Mouse (Mus musculus) left cerebral cortex, adult 18-20 months (tissue): Measurements from ENCODE around the gene 2300002M23Rik. TPM values are rescaled to one million over a fixed set of nuclear protein-coding genes. Genes with fewer than 3 reads are reported as not detected.
A peak's percentile ranks its signal among the peaks of the same experiment; 100 is the strongest.

Experiments used
- DNase-seq, 2 experiments: peaks; one replicate each; pipeline ENCODE4 v3.0.0; 2021 to 2022; ENCODE audit warnings: low spot score in 2 of 2, mixed read lengths in 1 of 2
- total RNA-seq, 2 experiments: library from RNA; stranded (reverse); gene quantifications; 2 replicates each; pipeline ENCODE4 v1.2.3; 2021

Gene 2300002M23Rik
- total RNA-seq, 2 experiments from 2014 or later: not detected

DNA sequence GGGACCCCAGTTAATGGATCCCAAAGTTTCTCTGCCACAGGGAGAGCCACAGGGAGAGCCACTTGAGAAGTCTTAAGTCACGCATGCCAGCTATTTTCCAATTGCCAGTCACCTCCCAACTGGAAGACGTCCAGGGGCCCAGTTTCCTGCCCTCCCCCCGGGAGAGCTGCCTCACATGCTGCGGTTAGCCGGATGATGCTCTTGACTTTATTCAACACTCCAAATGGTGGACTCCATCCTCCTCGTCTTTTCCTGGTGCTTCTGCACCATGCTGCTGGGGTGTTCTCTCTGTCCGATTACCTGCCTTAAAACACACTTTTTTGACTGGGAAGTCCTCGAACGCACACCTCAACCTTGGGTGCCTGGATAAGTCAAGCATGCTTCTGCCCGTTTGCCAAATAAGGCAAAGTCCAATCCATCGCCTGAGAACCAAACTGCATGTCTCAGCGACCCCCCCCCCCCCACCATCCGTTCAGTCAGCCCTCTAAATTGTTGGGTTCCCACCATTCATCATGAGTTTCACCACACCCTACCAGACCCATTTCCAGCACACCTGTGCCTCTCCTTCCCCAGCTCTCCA, 11.0 kb upstream of the 2300002M23Rik start:
- DNase-seq: no peak

DNA sequence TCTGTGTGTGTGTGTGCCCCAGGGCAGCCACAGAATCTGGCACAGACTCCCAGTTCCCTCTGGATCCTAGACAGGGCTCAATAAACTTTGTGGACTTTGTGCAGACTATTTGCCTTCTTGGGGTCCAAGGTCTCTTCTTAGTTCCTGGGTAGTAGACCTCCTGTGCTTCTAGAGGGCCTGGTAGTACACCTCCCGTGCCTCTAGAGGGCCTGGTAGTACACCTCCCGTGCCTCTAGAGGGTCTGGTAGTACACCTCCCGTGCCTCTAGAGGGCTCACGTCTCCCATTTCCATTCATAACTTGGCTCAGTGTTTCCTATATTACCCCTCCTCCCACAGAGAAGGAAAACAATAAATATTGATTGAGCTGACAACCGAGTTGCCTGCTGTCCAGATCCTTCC, 10.4 kb upstream of the 2300002M23Rik start:
- DNase-seq: peak; percentile 35 to 50

DNA sequence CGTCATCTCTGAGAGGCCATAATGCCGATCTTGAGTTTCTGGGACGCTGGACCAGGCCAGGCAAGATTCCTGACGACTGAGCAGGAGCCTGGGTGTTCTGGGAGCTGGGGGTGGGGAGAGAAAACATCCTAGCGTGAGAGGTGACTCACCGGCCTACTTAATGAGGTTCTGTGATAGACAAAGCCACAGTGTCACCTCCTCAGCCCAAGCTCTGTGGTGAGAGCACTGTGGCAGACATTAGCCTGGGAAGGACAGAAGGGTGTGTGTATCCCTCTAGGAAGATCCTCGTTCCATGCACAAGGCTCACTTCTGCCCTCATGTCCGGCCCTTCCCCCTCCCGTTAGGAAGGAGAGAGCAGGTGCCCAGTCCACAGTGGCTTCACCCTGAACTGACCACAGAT, 9.9 kb upstream of the 2300002M23Rik start:
- DNase-seq: no peak

DNA sequence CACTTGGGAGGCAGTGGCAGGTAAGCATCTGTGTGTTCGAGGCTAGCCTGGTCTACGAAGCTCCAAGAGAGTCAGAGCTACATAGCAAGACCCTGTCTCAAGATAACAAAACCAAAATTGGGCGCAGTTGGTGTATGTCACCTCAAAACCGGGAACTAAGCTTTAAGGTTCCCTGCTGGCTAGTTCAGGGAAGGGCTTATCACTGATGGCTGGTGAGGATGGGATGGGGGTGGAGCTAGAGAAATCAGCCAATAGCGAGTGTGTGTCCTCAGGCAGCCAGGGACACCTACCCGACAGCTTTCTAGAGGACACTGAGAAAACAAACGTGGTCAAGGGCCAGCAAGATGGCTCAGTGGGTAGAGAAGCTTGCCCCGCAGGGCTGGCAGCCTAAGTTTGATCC, 9.0 kb upstream of the 2300002M23Rik start:
- no peak for DNase-seq

DNA sequence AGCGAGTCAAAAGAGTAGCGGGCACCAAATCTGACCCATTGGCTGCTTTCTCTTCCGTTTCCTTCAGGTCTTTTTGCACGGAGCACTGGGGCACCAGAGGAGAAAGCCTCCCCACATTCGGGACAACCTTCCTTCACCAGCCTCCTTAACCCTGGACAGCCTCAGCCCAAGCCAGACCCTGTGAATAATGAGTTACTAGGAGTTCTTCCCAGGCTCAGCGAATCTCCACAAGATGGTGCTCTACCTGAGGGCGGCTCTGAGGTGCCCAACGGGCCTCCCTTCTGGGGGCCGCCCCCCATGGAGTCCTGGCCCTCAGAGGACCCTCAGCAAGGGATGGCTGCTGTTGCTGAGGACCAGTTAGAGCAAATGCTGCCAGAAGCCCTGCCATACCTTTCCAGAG, 517 bp downstream of the 2300002M23Rik start:
- no peak for DNase-seq

DNA sequence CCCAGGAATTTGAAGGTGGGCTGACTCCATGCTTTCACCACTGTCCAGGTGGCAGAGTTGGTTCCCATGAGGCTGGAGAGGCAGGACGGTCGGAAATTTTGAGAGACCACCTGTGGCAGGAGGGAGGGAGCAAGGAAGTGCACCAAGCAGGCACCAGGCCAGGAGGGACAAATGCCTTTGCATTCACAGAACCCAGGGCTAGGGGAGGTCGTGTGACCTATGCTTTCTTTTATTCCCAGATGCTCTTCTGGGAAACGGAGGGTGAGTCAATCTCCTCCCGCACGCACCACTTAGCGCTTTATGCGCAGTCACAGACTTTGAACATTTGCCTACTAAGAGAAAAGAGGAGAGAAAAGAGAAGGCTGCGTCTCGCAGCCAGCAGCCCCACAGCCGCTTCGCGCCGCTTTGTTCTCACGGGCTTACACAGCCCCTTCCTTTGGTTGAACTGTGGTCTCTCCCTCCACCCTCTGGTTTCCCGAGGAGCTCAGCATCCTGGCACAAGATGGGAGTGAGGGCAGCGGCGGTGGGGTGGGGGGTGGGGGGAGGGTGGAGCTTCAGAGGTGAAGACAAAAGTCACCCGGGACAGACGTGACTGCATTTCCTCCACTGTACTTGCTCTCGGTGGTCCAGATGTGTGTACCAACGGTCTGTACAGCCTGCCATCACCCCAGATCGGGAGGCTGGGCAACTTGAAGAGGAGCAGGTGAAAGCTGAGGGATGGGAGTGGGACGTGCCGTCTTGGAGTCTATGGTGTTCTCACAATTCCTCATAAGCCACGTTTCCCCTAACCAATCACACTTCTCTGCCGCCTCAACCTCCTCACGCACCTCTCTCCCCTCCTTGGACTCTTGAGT, 2.1 kb downstream of the 2300002M23Rik start:
- no peak for DNase-seq

DNA sequence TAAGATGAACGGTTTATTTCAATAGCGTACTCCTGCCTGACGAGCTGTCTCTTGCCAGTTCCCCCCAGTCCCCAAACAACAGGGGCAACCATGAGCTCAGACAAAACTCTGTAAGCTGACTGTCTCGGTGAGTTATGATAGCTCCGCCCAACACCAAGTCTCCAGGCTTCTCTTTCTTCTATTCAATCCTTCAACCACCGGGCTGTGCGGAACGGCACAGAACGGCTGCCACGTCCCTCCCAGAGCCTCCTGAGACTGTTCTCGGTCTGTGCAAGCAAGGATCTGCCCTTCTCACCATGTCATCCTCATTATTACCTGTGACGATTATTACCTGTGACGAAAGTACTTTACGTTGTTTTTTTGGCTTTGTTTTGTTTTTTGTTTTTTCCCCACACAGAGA, 3.6 kb downstream of the 2300002M23Rik start:
- DNase-seq: no peak

DNA sequence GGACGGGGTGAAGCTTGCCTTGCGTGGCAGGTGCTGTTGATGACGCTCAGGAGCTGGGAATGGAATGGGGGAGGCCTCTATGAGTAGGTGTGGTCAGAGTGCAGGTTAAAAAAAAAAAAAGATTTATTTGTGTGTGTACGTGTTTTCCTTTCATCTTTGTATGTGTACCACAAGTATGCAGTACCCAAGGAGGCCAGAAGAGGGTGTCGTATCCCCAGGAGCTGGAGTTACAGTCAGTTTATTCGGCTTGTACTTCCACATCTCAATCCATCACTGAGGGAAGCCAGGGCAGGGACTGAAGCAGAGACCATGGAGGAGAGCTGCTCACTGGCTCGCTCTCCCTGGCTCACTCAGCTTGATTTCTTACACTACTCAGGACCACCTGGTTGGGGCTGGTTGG, 4.2 kb downstream of the 2300002M23Rik start:
- no peak for DNase-seq

DNA sequence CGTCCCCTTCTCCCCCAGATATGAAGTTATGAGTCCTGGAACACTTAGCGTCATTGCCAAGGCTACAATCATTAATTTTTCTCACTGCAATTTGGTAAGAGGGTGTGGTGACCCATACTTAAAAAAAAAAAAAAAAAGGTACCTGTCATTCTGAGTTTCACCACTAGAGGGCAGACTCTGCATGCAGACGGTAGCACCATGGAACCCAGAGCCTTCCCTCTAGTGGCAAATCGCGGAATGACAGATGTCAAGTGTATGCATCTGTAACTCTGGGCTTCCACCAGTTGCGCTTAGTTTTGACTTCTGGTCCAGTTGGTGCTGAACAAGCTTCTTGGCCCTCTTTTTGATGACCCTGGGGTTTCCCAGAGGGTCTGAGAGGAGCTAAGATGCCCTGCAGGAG, 11.0 kb downstream of the 2300002M23Rik start:
- DNase-seq: peak; percentile 72 to 89

DNA sequence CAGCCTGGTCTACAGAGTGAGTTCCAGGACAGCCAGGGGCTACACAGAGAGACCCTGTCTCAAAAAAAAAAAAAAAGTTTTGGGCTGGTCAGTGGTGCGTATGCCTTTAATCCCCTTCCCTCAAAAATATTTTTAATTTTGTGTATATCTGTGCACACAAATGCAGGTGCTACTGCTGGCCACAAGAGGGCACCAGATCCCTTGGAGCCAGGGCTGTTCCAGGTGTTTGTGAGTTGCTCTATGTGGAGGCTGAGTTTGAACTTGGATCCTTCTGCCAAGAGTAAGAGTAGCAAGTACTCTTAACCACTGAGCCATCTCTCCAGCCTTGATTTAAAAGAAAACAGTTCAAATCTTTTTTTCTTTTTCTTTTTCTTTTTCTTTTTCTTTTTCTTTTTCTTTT, 15.7 kb downstream of the 2300002M23Rik start:
- no peak for DNase-seq

DNA sequence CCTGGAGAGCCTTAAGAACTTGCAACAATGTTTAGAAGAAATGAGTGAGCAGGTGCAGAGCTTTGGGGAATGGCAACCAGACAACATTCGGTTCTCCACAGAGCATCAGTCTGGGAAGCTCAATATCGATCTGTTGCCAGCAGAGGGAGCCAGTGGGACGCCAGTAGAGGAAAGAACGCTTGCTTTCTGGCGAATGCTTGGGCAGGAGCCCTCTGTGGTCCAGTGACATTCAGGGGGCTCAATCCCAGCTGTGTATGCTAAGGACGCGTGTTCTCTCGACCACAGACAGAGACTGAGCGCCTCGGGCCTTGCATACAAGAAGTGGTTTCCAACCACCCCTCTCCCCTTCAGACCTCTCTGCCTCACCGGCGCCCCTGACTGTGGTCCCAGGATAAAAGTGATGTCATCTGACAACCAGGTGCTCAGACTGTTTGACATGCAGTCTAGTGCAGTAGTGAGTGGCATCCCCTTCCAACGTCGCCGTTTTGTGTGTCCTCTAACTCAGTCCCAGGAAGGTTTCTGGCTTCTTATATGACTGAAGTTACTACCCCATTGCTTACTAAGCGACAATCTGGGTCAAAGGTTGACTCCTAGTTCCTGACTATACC, 17.2 kb downstream of the 2300002M23Rik start:
- DNase-seq: peak; percentile 86 to 90

DNA sequence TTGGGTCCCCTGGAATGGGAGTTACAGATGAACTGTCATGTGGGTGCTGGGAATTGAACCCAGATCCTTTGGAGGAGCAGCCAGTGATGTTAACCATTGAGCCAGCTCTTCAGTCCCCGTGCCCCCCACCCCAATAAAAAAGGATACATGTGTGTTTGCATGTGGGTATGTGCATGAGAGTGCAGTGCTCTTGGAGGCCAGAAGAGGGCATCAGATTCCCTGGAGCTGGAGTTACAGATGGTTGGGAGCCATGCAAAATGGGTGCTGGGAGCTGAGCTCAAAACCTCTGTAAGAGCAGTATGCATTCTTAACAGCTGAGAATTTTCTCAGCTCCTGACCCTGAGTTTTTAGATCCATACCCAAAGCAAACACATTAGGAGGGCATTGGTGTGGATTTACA, 20.0 kb downstream of the 2300002M23Rik start:
- no peak for DNase-seq

DNA sequence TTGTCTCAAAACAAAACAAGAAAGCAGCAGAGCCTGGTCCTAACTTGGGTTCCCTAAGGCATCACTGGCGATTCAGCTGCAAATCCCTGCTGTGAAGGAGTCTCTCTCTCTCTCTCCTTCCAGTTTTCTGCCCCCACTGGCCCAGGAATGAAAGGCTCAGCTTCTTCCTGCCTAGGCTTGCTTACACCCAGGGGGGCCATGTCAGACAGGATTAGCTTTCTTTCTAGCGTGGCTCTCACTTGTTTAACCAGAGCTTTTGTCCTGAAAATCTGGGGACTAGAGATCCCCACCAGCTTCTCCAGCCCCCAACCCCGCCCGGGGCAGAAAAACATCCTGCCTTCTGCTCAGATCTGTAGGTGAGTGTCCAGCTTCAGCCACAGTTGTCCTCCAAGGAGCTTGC, 21.1 kb downstream of the 2300002M23Rik start:
- DNase-seq: no peak

DNA sequence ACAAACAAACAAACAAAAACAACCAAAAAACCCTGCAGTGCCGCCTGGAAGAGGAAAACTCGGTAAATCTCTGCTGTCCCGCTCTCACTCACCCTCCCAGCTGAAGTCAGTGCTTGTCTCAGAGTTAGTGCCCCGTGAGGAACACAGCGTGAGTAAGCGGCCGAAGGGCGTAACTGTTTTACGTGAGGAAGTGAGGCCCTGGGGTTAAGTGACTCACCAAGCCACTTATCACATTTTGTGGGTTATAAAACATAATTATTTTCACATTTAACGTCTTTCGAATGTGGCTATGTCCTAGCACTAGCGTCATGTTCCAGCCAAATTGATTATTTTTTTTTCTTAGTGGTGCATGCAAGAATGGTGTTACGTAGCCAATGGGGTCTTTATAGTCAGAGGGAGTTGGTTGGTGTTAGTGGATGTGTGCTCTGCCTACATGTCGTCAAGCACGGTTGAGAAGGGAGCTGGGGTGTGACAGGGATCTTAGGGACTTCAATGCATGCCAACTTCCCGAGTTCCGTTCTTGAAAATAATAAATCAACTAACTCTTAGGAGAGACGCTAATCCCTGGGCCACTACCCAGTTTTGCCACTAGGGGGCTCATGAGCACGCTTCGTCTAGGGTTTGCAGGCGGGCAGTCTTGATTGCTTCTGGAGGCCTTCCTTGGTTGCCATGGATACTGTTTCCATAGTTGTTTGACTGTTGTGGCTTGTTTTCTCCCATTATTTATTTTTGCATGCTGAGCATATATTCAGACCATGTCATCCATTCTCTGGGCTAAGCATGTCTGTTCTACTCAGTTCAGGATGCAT, 23.4 kb downstream of the 2300002M23Rik start:
- peak; percentile 76 to 87 for DNase-seq

DNA sequence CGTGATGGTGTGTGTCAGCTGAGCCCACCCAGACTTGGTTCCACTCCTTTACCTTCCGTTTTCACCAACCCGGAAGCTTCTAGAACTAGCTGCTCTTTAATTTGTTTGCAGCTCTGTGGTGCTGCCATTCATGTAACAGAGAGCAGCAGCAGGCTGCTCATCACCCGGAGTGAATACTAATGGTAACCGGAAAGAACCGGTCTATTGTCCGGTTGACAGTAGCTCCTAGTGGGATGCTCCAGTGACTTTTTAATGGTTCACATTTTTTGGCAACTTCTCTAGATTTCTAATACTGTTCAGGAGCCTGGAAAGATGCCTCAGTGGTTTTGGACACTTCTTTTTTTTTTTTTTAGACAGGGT, 23.9 kb downstream of the 2300002M23Rik start:
- no peak for DNase-seq

DNA sequence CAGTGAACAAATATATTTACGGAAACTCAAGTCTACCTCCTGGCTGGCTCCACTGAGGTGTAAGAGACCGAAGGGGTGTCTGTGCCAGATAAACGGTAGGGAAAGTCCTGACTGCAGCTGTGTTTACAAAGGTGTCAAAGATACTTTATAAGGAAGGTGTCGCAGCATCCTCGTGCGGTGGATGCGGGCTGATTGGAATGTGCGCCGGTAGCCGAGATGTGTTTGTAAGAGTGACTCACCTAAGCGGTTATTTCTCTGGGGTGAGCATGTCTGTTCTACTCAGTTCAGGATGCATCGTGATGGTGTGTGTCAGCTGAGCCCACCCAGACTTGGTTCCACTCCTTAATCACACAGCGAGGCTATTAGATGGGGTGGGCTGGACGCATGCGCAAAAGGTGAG, 24.5 kb downstream of the 2300002M23Rik start:
- no peak for DNase-seq

DNA sequence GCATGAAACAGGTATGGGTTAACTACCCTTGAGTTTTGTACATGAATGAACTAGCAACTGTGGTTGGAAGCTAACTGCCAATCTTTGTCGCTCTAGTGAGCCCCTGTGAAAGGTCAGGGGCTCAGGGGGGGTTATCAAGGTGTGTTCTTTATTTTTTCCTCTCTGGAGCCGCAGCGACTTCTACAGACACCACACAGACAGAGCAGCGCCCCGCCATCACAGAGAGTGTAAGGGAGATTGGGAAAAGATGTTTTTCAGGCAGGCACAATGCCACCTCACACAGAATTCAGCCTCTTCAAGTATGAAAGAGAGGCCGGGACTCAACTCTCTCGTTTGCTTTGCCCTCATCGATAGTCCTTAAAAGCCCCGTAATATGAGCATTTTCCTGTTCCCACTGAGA, 24.9 kb downstream of the 2300002M23Rik start:
- DNase-seq: no peak

DNA sequence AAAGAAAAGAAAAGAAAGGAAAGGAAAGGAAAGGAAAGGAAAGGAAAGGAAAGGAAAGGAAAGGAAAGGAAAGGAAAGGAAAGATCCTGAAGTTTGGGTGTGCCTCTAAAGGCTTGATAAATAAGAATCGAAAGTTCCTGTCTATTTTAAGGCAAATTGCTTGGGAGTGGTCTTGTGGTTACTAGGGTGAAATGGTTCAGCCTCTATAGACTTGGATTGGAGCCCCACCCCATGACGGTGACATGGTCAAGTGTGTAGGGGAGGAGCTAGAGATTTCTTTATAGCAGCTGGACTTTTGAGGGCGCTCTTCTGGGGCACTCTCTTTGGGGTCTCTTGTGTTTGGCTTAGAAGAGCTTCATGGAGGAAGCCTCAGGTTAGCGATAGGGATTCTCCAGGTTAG, 26.5 kb downstream of the 2300002M23Rik start:
- DNase-seq: no peak

DNA sequence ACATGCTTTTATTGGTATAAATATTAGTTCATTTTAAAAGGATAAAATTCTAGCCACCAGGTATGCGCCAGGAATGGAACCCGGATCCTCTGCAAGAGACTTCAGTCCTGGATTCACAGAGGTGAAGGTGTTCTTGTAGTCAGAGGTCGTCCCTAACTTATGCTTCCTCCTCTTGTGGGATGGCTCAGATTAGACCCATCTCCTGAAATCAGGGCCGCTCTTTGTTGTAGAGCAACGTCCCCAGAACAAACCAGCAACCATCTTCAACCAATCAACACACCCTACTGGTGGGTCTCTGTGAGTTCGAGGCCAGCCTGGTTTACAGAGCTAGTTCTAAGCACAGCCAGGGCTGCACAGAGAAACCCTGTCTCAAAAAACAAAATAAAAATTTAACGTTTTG, 27.2 kb downstream of the 2300002M23Rik start:
- no peak for DNase-seq

DNA sequence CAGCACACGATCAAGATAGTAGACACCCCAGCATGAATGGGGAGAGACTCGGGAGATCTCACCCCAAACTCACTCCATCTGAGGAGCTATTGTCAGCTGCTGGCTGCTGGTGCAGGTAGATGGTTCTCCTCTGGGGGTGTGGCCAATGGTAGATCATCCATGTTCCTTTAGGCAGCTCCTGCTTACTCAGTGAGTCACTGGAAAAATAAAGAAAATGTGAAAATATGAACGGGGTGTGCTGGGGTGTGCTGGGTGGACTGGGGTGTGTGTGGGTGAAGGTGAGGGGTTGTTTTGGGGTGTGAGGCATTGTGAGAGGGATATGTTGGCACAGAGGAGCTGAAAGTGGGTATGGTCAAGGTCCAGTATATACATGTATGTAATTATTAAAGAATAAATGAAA, 30.1 kb downstream of the 2300002M23Rik start:
- no peak for DNase-seq

DNA sequence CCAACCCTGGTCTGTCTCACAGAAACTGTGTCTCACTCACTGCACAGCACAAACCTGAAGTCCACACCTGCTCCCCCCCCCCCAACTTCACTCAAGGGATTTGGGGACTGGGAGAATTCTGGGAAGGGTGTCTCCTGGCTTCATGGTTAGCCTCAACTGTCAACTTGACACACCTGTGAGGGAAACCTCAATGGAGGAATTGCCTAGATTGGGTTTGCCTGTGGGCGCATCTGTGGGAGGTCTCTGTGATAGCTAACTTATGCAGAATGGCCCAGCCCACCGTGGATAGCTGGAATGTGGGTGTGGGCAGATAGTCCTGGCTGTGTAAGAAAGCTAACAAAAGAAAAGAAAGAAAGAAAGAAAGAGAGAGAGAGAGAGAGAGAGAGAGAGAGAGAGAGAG, 34.0 kb downstream of the 2300002M23Rik start, which contains the start of gene Sfta2:
Sfta2 (plus strand) TSS at position 301 of the 400 bp plus-strand sequence.
- DNase-seq: no peak
